Mouse (Mus musculus) myocyte (in vitro differentiated cells): ENCODE results near the gene Tyrobp.

Experiments used
- E2F4 ChIP-seq: IDR thresholded peaks from one replicate; pipeline ENCODE4 v1.6.1; 2011; ENCODE audit warnings: mild to moderate bottlenecking, control low read depth, moderate library complexity; ENCODE audit not compliant: insufficient read depth
- MAX ChIP-seq: IDR thresholded peaks from one replicate; pipeline ENCODE4 v1.6.1; 2011; ENCODE audit warnings: low read depth, mild to moderate bottlenecking, control low read depth
- MYOD1 ChIP-seq, 3 experiments: IDR thresholded peaks; one replicate each; pipeline ENCODE4 v1.6.1; 2011; ENCODE audit warnings: control low read depth in 2 of 3, low read depth in 2 of 3, mild to moderate bottlenecking in 2 of 3, moderate library complexity in 1 of 3; ENCODE audit not compliant: insufficient read length in 2 of 3, control insufficient read depth in 1 of 3
- POLR2A ChIP-seq: IDR thresholded peaks from one replicate; pipeline ENCODE4 v1.6.1; 2011; ENCODE audit warnings: low read depth, mild to moderate bottlenecking, control low read depth, moderate library complexity; ENCODE audit not compliant: insufficient read length
- POLR2AphosphoS2 ChIP-seq: IDR thresholded peaks from one replicate; pipeline ENCODE4 v1.6.1; 2011; ENCODE audit warnings: low read depth, control low read depth; ENCODE audit not compliant: insufficient read length
- REST ChIP-seq: IDR thresholded peaks from one replicate; pipeline ENCODE4 v1.6.1; 2011; ENCODE audit warnings: mild to moderate bottlenecking, control low read depth, moderate library complexity; ENCODE audit not compliant: insufficient read depth, insufficient read length
- USF1 ChIP-seq: IDR thresholded peaks from one replicate; pipeline ENCODE4 v1.6.1; 2011; ENCODE audit warnings: low read depth, mild to moderate bottlenecking, control low read depth, moderate library complexity

DNA sequence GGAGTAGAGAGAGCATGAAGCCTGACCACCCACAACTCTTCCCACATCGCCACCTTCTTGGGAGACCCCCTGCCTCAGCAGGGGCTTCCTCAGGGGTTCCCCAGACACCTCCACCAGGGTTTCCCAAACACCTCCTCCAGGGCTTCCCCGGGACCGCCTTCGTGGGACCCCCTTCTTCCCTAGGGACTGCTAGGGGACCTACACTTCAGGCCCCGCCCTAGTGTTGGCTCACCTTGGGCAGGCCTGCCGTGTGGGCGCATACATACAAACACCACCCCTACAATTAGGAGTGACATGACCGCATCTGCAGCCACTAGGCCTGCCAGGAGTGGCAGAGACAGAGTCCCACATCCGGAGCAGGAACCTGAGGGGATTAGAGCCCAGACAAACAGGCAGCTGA is 4.3 kb downstream of the Tyrobp start:
- TF ChIP-seq POLR2A = no peak
- TF ChIP-seq E2F4 = no peak
- TF ChIP-seq MYOD1 (IDR thresholded peaks at IDR 0.05; ENCODE audit: control insufficient read depth in 1 of 3, insufficient read length in 2 of 3, low read depth in 2 of 3) = no peak
- TF ChIP-seq MAX = no peak
- TF ChIP-seq USF1 = no peak
- no peak for TF ChIP-seq POLR2AphosphoS2
- no peak for TF ChIP-seq REST
